Mouse (Mus musculus): Measurements from ENCODE around the gene Vdac1. TPM values are rescaled to one million over a fixed set of nuclear protein-coding genes. Genes with fewer than 3 reads are reported as not detected.

Vdac1 gene
- polyA plus RNA-seq, 1 experiment from 2014 or later, result 221 TPM

Other genes starting within 250 kb of the Vdac1 start
- gene Olfr1373, start 215.3 kb upstream of the Vdac1 start, polyA plus RNA-seq (2016; fragmentation: Nextera tagmentation; extraction: Ambion mirVana), result not detected in 2 replicates
- not detected in 2 replicates for gene Olfr1371, start 146.9 kb upstream of the Vdac1 start, polyA plus RNA-seq (2016; fragmentation: Nextera tagmentation; extraction: Ambion mirVana)
- gene Skp1a, start 128.9 kb upstream of the Vdac1 start, polyA plus RNA-seq (2016; fragmentation: Nextera tagmentation; extraction: Ambion mirVana), result 916 and 943 TPM in 2 replicates
- 8.0 and 10.6 TPM in 2 replicates for gene Tcf7, start 77.8 kb upstream of the Vdac1 start, polyA plus RNA-seq (2016; fragmentation: Nextera tagmentation; extraction: Ambion mirVana)
- gene 9530068E07Rik, start 35.6 kb downstream of the Vdac1 start, polyA plus RNA-seq (2016; fragmentation: Nextera tagmentation; extraction: Ambion mirVana), result 171 and 174 TPM in 2 replicates